Mouse (Mus musculus): ENCODE data around the gene Hmgb1. TPM values are rescaled to one million over a fixed set of nuclear protein-coding genes. Genes with fewer than 3 reads are reported as not detected.

Hmgb1 gene
- polyA plus RNA-seq, 1 experiment, result 107 TPM

DNA sequence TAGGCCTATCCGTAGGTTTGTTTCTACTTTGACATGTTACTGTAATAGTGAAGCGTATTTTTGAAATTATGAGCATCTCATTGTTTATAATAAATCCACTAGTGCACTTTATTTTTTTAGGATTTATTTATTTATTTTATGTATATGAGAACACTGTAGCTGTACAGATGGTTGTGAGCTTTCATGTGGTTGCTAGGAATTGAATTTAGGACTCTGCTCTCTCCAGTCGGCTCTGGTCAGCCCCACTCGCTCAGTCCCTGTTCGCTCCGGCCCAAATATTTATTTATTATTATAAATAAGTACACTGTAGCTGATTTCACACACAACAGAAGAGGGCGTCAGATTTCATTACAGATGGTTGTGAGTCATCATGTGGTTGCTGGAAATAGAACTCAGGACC is 24.5 kb upstream of the Hmgb1 start:
- Histone ChIP-seq H3K27ac (ENCODE audit: control insufficient read depth, insufficient read depth, low read length) (no peak overlapping the region), H3K27me3 (ENCODE audit: control insufficient read depth, insufficient read depth, low read length) (no peaks in the 10 kb centered on the region), H3K4me1 (replicated peaks; ENCODE audit: control insufficient read depth, insufficient read depth, low read length) (no peaks in the 10 kb centered on the region), H3K4me3 (ENCODE audit: control insufficient read depth, insufficient read depth, low read length) (no peak overlapping the region), H3K36me3 (ENCODE audit: control insufficient read depth, insufficient read depth, low read length) (peaks cover 93% of the 10 kb centered on the region)
- TF ChIP-seq CTCF (IDR thresholded peaks at IDR 0.05; ENCODE audit: borderline replicate concordance, control insufficient read depth, extremely low read depth, insufficient read depth, low read length, poor library complexity), result no peak
- TF ChIP-seq POLR2A (IDR thresholded peaks at IDR 0.05; ENCODE audit: control insufficient read depth, extremely low read depth, insufficient read depth, low read length, poor library complexity), result no peak
- DNase-seq, result no peak
- 97% methylated on average over 7 of the region's 7 CpGs for WGBS

DNA sequence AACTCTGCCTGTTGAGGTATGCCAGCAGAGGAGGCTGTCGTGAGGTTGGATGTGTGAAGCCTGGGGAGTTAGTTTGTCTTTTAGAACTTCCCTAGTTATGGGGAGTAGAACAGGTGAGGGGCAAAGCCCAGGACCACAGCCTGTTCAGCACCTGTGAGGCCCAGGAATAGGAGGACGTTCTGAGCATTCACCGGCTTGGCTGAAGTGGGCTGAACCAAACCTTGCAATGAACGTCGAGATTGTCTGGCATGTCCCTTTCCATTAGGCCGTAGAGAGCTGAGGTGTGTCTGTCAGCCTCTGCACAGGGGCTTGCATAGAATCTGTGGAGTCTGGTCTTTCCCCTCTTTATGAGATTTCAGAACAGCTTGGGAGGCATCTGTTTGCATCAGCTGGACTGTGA is 23.4 kb upstream of the Hmgb1 start:
- no peak overlapping the region for H3K4me3 ChIP-seq (ENCODE audit: control insufficient read depth, insufficient read depth, low read length)
- peaks cover 93% of the 10 kb centered on the region for H3K36me3 ChIP-seq (ENCODE audit: control insufficient read depth, insufficient read depth, low read length)
- no peaks in the 10 kb centered on the region for H3K27me3 ChIP-seq (ENCODE audit: control insufficient read depth, insufficient read depth, low read length)
- H3K4me1 ChIP-seq (replicated peaks; ENCODE audit: control insufficient read depth, insufficient read depth, low read length), result no peaks in the 10 kb centered on the region
- DNase-seq, result no peak
- 94% methylated on average over 6 of the region's 6 CpGs for WGBS
- TF ChIP-seq POLR2A (IDR thresholded peaks at IDR 0.05; ENCODE audit: control insufficient read depth, extremely low read depth, insufficient read depth, low read length, poor library complexity) (no peak), CTCF (IDR thresholded peaks at IDR 0.05; ENCODE audit: borderline replicate concordance, control insufficient read depth, extremely low read depth, insufficient read depth, low read length, poor library complexity) (no peak)
- no peak overlapping the region for H3K27ac ChIP-seq (ENCODE audit: control insufficient read depth, insufficient read depth, low read length)

DNA sequence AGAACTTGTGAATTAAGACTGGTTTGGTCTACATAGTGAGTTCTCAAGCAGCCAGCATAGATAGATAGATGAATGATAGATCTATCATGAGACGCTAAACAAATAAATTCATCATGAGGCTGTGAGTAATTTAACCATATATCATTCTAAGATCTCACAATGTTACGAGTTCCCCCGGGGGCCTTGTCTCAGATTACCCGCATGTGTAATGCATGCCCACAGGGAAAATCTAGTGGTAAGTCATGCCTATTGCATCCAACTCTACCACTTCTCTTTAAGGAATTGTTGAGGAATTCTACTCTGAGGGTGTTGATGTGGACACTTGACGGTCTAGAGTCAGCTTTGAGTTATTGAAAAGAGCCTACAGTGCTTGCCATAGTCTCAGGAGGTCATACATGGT is 22.0 kb upstream of the Hmgb1 start:
- Histone ChIP-seq H3K4me1 (replicated peaks; ENCODE audit: control insufficient read depth, insufficient read depth, low read length) (no peaks in the 10 kb centered on the region), H3K27ac (ENCODE audit: control insufficient read depth, insufficient read depth, low read length) (no peak overlapping the region), H3K36me3 (ENCODE audit: control insufficient read depth, insufficient read depth, low read length) (peaks cover 93% of the 10 kb centered on the region), H3K27me3 (ENCODE audit: control insufficient read depth, insufficient read depth, low read length) (no peaks in the 10 kb centered on the region), H3K4me3 (ENCODE audit: control insufficient read depth, insufficient read depth, low read length) (no peak overlapping the region)
- TF ChIP-seq CTCF (IDR thresholded peaks at IDR 0.05; ENCODE audit: borderline replicate concordance, control insufficient read depth, extremely low read depth, insufficient read depth, low read length, poor library complexity) (no peak), POLR2A (IDR thresholded peaks at IDR 0.05; ENCODE audit: control insufficient read depth, extremely low read depth, insufficient read depth, low read length, poor library complexity) (no peak)
- 97% methylated on average over 5 of the region's 5 CpGs for WGBS
- DNase-seq, result no peak

DNA sequence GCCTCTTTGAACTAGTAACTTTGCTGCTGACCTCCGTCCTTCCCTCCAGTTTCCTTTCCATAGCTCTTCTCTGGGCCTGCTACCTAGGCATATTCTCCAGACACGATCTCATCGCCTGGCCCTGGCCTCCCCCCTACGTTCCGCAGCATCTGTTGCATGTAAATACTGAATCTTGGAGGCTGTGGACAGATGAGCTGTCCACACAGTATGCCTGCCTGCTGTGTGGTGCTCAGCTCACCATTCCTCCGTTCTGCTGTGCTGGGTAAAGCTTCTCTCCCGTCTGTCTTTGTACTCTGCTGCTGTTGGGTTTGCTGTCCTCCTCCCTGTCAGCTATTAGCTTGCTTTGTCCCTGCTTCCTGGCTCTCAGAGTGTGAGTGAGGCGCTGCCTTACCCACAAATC is 21.0 kb upstream of the Hmgb1 start:
- Histone ChIP-seq H3K4me3 (ENCODE audit: control insufficient read depth, insufficient read depth, low read length) (no peak overlapping the region), H3K27ac (ENCODE audit: control insufficient read depth, insufficient read depth, low read length) (no peak overlapping the region), H3K27me3 (ENCODE audit: control insufficient read depth, insufficient read depth, low read length) (no peaks in the 10 kb centered on the region), H3K36me3 (ENCODE audit: control insufficient read depth, insufficient read depth, low read length) (peaks cover 88% of the 10 kb centered on the region), H3K4me1 (replicated peaks; ENCODE audit: control insufficient read depth, insufficient read depth, low read length) (no peaks in the 10 kb centered on the region)
- DNase-seq, result no peak
- TF ChIP-seq POLR2A (IDR thresholded peaks at IDR 0.05; ENCODE audit: control insufficient read depth, extremely low read depth, insufficient read depth, low read length, poor library complexity), result no peak
- no peak for TF ChIP-seq CTCF (IDR thresholded peaks at IDR 0.05; ENCODE audit: borderline replicate concordance, control insufficient read depth, extremely low read depth, insufficient read depth, low read length, poor library complexity)
- WGBS, result 97% methylated on average over 8 of the region's 8 CpGs

DNA sequence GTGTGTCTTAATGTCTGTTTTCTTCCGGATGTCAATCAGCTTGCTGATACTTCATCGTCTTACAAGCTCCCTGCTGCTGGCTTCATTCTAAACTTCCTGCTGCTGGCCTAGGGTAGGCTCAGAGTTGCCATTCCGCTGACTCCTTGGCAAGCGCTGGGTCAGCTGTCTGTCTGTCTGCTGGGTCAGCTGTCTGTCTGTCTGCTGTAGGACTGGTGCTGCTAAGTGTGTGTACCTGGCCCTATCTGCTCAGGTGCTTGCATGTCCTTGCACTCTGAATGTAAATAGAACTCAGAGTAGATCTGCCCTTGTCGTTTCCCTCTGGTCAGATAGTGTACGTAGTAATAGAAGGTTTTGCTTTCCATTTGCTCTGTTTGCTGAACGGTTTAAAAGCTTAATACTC is 20.5 kb upstream of the Hmgb1 start:
- 99% methylated on average over 7 of the region's 7 CpGs for WGBS
- Histone ChIP-seq H3K27ac (ENCODE audit: control insufficient read depth, insufficient read depth, low read length) (no peak overlapping the region), H3K4me3 (ENCODE audit: control insufficient read depth, insufficient read depth, low read length) (no peak overlapping the region), H3K27me3 (ENCODE audit: control insufficient read depth, insufficient read depth, low read length) (no peaks in the 10 kb centered on the region), H3K36me3 (ENCODE audit: control insufficient read depth, insufficient read depth, low read length) (peaks cover 83% of the 10 kb centered on the region), H3K4me1 (replicated peaks; ENCODE audit: control insufficient read depth, insufficient read depth, low read length) (no peaks in the 10 kb centered on the region)
- TF ChIP-seq POLR2A (IDR thresholded peaks at IDR 0.05; ENCODE audit: control insufficient read depth, extremely low read depth, insufficient read depth, low read length, poor library complexity) (no peak), CTCF (IDR thresholded peaks at IDR 0.05; ENCODE audit: borderline replicate concordance, control insufficient read depth, extremely low read depth, insufficient read depth, low read length, poor library complexity) (no peak)
- no peak for DNase-seq

DNA sequence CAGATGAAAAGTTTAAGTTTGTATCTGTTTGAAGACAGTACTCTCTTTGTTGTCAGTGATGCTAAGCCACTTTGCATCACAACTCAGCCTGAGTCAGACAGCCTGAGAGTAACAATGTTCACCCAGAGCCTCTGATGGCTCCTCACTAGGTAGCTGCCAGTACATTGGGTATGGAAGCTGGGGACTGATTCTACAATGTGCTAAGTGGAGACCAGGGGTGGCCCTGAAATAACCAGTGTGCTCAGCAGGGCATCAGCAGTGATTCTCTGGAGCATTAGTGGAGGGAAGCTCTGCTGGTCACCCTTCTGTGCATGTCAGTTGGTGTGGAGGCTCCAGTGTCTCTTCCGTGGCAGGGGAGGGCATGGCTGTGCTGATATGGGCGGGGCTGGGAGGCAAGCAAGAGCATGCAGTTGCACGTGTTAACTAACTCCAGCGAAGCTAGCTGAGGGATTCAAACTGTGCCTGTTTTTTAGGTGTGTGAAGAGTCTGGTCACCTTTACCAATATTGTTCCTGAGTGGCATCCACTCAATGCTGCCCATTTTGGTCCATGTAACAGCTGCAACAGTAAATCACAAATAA is 19.6 kb upstream of the Hmgb1 start:
- Histone ChIP-seq H3K27ac (ENCODE audit: control insufficient read depth, insufficient read depth, low read length) (no peak overlapping the region), H3K4me1 (replicated peaks; ENCODE audit: control insufficient read depth, insufficient read depth, low read length) (no peaks in the 10 kb centered on the region), H3K36me3 (ENCODE audit: control insufficient read depth, insufficient read depth, low read length) (peaks cover 83% of the 10 kb centered on the region), H3K27me3 (ENCODE audit: control insufficient read depth, insufficient read depth, low read length) (no peaks in the 10 kb centered on the region), H3K4me3 (ENCODE audit: control insufficient read depth, insufficient read depth, low read length) (no peak overlapping the region)
- no peak for TF ChIP-seq POLR2A (IDR thresholded peaks at IDR 0.05; ENCODE audit: control insufficient read depth, extremely low read depth, insufficient read depth, low read length, poor library complexity)
- no peak for TF ChIP-seq CTCF (IDR thresholded peaks at IDR 0.05; ENCODE audit: borderline replicate concordance, control insufficient read depth, extremely low read depth, insufficient read depth, low read length, poor library complexity)
- WGBS, result 93% methylated on average over 4 of the region's 4 CpGs
- no peak for DNase-seq

DNA sequence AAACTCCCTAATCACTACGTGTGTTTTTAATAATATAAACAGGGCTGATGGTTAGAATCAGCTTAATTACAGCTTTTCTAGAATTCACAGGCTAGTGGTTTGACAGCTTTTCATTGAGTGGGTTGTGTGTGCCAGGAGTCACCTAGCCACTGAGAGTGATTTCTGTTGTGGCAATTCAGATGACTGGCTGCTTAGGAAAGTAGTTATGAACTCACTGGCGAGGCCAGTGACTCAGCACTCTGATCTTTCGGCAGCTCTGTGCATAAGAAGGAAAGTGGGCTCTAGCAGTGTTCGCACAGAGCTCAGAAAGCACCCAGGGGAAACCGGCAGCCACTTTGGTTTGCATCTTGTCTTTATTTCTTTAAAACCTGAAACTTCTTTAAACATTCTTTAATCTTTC is 18.7 kb upstream of the Hmgb1 start:
- Histone ChIP-seq H3K36me3 (ENCODE audit: control insufficient read depth, insufficient read depth, low read length) (peaks cover 84% of the 10 kb centered on the region), H3K27me3 (ENCODE audit: control insufficient read depth, insufficient read depth, low read length) (no peaks in the 10 kb centered on the region), H3K4me1 (replicated peaks; ENCODE audit: control insufficient read depth, insufficient read depth, low read length) (no peaks in the 10 kb centered on the region), H3K27ac (ENCODE audit: control insufficient read depth, insufficient read depth, low read length) (no peak overlapping the region), H3K4me3 (ENCODE audit: control insufficient read depth, insufficient read depth, low read length) (no peak overlapping the region)
- 48% methylated on average over 5 of the region's 5 CpGs for WGBS
- TF ChIP-seq CTCF (IDR thresholded peaks at IDR 0.05; ENCODE audit: borderline replicate concordance, control insufficient read depth, extremely low read depth, insufficient read depth, low read length, poor library complexity) (no peak), POLR2A (IDR thresholded peaks at IDR 0.05; ENCODE audit: control insufficient read depth, extremely low read depth, insufficient read depth, low read length, poor library complexity) (no peak)
- no peak for DNase-seq

Data from thymus, adult 2 months (tissue).